Mouse (Mus musculus) spleen, adult 10 weeks (tissue): ENCODE data around the gene Olfr794. TPM values are rescaled to one million over a fixed set of nuclear protein-coding genes. Genes with fewer than 3 reads are reported as not detected.

Experiments
- polyA plus RNA-seq: library from polyadenylated mRNA; stranded (reverse); fragments of 350-450 nt; fragmentation: Illumina TruSeq; extraction: RNeasy Lipid Tissue Mini Kit (QIAGEN cat#74804); gene quantifications from one replicate; pipeline ENCODE4 v1.2.3, GENCODE M21; 2015; ENCODE audit warnings: low replicate concordance; ENCODE audit not compliant: insufficient read depth

Olfr794 gene
- polyA plus RNA-seq, result not detected

GRCm38 (mm10) chr10:129567355-129567754 lies at the start of gene Olfr794:
Olfr794 (plus strand) TSS chr10:129567655.

GRCm38 (mm10) chr10:129521492-129521891 lies 46.0 kb upstream of the Olfr794 start, which contains the start of gene Olfr791:
Olfr791 (plus strand) TSS chr10:129521792.

GRCm38 (mm10) chr10:129538862-129539261 lies 28.6 kb upstream of the Olfr794 start, which contains the start of gene Olfr792:
Olfr792 (plus strand) TSS chr10:129539162.

GRCm38 (mm10) chr10:129612470-129612869 lies 45.0 kb downstream of the Olfr794 start, which contains the start of gene Olfr796:
Olfr796 (minus strand) TSS chr10:129612570.

Other genes with a start within 250 kb of the Olfr794 start
- gene Olfr780, start 249.5 kb upstream of the Olfr794 start, polyA plus RNA-seq, result not detected
- gene Olfr781, start 238.8 kb upstream of the Olfr794 start, polyA plus RNA-seq, result not detected
- not detected for gene Olfr782, start 218.8 kb upstream of the Olfr794 start, polyA plus RNA-seq
- gene Olfr784, start 183.6 kb upstream of the Olfr794 start, polyA plus RNA-seq, result not detected
- not detected for gene Olfr785, start 162.2 kb upstream of the Olfr794 start, polyA plus RNA-seq
- gene Olfr786, start 140.3 kb upstream of the Olfr794 start, polyA plus RNA-seq, result not detected
- gene Olfr787, start 105.8 kb upstream of the Olfr794 start, polyA plus RNA-seq, result not detected
- gene Olfr788, start 96.7 kb upstream of the Olfr794 start, polyA plus RNA-seq, result not detected
- not detected for gene Olfr789, start 82.9 kb upstream of the Olfr794 start, polyA plus RNA-seq
- gene Olfr790, start 69.2 kb upstream of the Olfr794 start, polyA plus RNA-seq, result not detected
- not detected for gene Olfr791, start 45.9 kb upstream of the Olfr794 start, polyA plus RNA-seq
- gene Olfr792, start 28.5 kb upstream of the Olfr794 start, polyA plus RNA-seq, result not detected
- gene Olfr796, start 44.9 kb downstream of the Olfr794 start, polyA plus RNA-seq, result not detected
- gene Olfr798, start 60.3 kb downstream of the Olfr794 start, polyA plus RNA-seq, result not detected
- gene Olfr799, start 69.8 kb downstream of the Olfr794 start, polyA plus RNA-seq, result not detected
- not detected for gene Olfr800, start 90.0 kb downstream of the Olfr794 start, polyA plus RNA-seq
- gene Olfr801, start 106.2 kb downstream of the Olfr794 start, polyA plus RNA-seq, result not detected
- not detected for gene Olfr802, start 120.5 kb downstream of the Olfr794 start, polyA plus RNA-seq
- gene Olfr803, start 126.6 kb downstream of the Olfr794 start, polyA plus RNA-seq, result not detected
- not detected for gene Olfr804, start 135.6 kb downstream of the Olfr794 start, polyA plus RNA-seq
- gene Olfr805, start 161.7 kb downstream of the Olfr794 start, polyA plus RNA-seq, result not detected
- gene Olfr806, start 174.3 kb downstream of the Olfr794 start, polyA plus RNA-seq, result not detected
- gene Olfr807, start 190.1 kb downstream of the Olfr794 start, polyA plus RNA-seq, result not detected
- gene Olfr808, start 197.8 kb downstream of the Olfr794 start, polyA plus RNA-seq, result not detected
- not detected for gene Olfr809, start 207.0 kb downstream of the Olfr794 start, polyA plus RNA-seq
- not detected for gene Olfr810, start 227.3 kb downstream of the Olfr794 start, polyA plus RNA-seq
- gene Olfr811, start 236.7 kb downstream of the Olfr794 start, polyA plus RNA-seq, result not detected